Mouse (Mus musculus) adrenal gland (tissue): Measurements from ENCODE around the gene Mgl2.
"Not testable (repeated sequence)": the region's sequence is repeated elsewhere in the genome, so short reads cannot be mapped to it uniquely, and the experiment has no call there.

ENCODE experiments used
- intact Hi-C: fragments of 180-260 bp; cut with DNase I; formaldehyde crosslinking; loops from one replicate; pipeline ENCODE4 v1.15.1; 2025
- long read RNA-seq, 2 experiments: library from polyadenylated mRNA; unstranded; transcript quantifications; one replicate each; pipeline ENCODE4 v2.0.0; 2020; ENCODE audit warnings: borderline replicate concordance in 1 of 2; ENCODE audit not compliant: insufficient replicate concordance in 1 of 2

The Mgl2 gene
- long read RNA-seq, experiment 1, partial matches to known transcripts = 1 of 5 reads
- long read RNA-seq, experiment 1, other reads (novel, unspliced or antisense) = 0 of 5 reads
- long read RNA-seq, experiment 2, partial matches to known transcripts = 1 of 8 reads
- long read RNA-seq, experiment 2, other reads (novel, unspliced or antisense) = 2 of 8 reads

DNA sequence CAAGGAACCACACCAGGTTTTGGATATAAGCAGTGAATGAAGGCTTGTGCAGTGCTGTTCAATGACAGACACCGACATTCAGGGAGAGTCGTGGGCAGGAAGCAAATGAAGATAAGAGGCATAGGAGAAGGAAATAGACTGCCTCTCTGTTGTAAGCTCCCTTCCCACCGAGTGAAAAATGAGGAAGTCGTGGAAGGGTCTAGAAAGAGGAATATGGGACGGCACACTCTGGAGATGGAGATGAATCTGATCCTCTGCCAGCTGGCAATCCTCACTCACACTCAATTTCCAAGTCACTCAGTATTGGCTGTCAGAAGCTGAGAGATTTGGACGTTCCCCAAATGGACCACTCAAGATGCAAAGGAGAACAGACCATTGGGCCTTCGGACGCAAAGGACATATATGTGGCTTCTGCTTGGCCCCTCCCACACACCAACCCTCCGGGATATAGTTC lies at the start of gene Mgl2:
Gene Mgl2 (plus strand): TSS at position 404 of the 454 bp plus-strand sequence.
- intact Hi-C loops = no loop called here

- intact Hi-C loops = no loop called here
Observed at GRCm38 (mm10) chr11:70080803-70081590, 49.1 kb upstream of the Mgl2 start.

- intact Hi-C loops = no loop called here
Observed at GRCm38 (mm10) chr11:70084563-70084962, 45.6 kb upstream of the Mgl2 start.

DNA sequence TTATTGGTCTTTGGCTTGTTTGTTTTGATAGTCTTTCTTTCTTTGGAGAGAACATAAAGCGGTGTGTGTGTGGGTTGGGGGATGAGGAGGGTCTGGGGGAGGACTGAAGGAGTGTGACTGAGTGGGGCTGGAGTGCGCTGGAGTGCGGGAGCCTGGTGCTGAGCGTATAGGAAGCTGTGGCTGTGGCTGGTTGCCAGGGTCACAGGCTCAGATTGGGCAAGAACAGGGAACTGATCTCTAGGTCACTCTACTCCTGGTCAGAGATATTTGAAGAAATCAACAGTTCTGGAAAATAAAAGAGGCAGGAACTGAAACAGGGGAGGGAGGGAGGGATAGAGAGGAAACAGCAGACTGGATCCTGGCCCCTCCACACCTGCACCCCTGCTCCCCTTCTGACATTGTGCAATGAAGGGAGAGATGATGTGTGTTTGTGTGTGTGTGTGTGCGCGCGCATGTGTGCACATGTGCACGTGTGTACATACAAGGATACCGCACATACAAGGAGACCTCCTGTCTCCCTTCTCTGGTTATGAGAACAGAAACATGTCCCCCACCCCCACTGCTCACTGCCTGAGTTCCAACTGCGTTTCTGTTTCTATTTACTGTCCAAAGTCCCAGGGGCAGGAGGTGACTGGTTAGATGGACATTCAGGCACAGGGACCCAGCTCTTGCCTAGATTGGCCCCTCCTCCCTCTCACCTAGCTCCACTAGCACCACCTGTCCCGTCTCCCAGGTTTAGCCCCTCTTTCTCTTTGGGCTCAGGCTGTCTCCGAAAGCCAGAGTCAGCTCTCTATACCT lies 37.9 kb upstream of the Mgl2 start, which contains the start of gene Asgr2:
Gene Asgr2 (plus strand): TSS at position 659 of the 798 bp plus-strand sequence.
- intact Hi-C loops = no loop called here

DNA sequence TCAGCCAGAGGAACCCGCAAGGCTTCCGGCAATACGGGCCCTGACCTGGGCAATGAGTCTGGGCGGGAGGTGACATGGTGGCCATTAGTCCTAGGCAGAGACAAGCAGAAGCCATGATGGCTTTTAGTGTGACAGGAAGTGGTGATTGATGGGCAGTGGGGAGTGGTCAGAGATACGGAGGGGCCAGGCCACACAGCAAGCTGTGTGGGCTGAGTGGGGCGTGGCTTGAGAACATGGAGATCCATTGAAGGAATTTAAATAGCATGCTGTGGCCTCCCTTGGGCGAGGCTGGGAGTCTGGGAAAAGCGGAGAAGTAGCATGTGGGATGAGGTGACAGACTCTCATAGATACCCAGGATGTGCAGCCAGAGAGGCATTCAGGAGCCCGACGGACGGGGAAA lies 32.7 kb upstream of the Mgl2 start:
- intact Hi-C loops = no loop called here

GRCm38 (mm10) chr11:70099102-70099501 lies 31.0 kb upstream of the Mgl2 start:
- intact Hi-C loops = no loop called here

- intact Hi-C loops = no loop called here
Observed at GRCm38 (mm10) chr11:70099809-70100208, 30.3 kb upstream of the Mgl2 start.

DNA sequence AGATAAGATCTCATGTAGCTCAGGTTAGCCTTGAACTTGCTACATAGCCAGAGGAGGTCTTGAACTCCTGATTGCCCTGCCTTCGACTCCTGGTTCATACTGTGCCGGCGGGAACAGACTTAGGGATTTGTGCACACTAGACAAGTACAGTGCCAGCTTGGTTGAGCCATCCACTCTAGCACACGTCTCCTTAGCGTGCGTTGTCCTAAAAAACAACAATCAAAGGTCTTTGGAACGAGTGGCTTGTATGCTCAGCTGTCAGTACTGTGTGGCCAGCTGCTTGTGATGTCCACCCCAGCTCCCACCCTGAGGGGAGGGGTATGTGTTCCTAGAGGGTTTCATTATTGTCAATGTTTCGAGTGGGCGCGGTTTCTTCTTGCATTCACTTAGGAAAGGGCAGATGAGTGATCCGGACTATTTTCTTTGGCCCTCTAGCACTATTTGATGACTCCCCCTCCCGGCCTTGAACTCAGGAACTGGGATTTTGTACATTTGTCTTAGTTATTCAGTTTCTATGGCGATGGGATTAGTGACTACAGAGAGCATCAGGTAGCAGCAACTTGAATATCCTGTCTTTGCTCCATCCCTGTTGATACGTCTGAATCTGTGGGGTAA lies 26.3 kb upstream of the Mgl2 start:
- intact Hi-C loops = no loop called here

DNA sequence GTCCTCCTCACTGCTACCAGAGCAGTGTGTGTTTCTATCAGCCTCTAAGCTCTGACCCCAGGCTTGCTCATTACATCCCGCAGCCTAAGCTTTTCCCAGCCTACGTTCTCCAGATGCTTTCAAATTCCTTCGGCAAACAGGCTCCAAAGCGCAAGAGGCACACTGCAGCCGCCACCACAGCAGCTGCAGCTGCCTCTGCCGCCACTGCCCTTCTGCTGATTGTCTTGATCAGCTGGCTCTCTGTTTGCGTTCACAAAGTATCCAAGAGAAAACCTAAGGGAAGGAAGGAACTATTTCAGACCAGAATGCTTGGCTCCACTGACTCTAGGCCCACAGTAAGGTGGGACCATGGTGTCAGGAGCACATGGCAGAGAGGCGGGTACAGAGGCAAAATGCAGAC lies 23.0 kb upstream of the Mgl2 start:
- intact Hi-C loops = no loop called here

DNA sequence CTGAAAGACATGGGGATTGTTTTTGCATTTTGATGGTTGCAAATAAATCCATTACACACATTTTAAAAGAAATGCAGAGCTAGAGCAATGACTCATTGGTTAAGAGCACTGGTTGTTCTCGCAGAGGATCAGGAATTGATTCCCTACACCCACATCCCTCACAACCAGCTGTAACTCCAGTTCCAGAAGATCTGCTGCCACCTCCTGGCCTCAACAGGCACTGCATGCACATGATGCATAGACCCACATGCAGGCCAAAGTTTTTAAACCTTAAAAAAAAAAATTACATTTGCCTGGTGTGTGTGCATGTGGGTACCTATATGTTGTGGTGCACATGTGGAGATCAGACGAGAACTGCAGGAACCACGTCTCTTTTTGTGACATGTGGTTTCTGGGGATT lies 20.0 kb upstream of the Mgl2 start:
- intact Hi-C loops = loop anchor here (5.0 kb wide), 1 partner anchor 38 kb away; no protein-coding TSS in a partner anchor

DNA sequence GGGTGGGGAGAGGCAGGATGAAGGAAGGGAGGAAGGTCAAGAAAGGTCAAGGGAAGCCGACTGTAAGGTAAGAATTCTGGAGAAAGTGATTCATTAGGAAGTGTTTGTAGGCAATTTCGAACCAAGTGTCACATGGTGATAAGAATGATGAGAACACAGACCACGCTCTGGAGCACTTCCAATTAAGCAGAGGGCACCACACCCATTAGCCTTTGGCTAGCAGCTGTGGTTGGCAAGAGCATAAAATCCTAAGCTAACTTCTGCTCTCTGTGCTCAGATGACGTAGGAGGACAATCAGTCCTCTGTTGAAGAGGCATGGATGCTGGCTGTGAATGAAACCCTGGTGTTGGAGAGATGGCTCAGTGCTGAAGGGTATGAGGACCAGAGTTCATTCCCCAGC lies 15.6 kb upstream of the Mgl2 start:
- intact Hi-C loops = loop anchor here (5.0 kb wide), 1 partner anchor 42 kb away; no protein-coding TSS in a partner anchor

DNA sequence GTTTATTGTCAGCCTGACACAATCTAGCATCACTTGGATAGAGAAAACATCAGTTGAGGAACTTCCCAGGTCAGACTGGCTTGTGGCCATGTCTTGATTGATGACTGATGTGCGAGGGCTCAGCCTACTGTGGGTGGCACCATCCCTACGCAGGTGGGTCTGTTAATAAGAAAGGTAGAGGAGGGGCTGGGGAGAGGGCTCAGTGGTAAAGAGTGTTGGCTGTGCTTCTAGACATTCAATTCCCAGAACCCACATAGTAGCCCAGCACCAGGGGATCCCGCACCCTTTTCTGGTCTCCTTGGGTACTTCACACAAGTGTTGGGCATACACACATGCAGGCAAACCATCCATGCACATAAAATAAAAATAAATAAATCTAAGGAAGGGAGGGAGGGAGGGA lies 14.2 kb upstream of the Mgl2 start:
- intact Hi-C loops = no loop called here

GRCm38 (mm10) chr11:70135001-70135400 lies 4.9 kb downstream of the Mgl2 start:
- intact Hi-C loops = not testable (repeated sequence)

GRCm38 (mm10) chr11:70135925-70136324 lies 5.8 kb downstream of the Mgl2 start:
- intact Hi-C loops = not testable (repeated sequence)

GRCm38 (mm10) chr11:70139171-70139570 lies 9.0 kb downstream of the Mgl2 start:
- intact Hi-C loops = no loop called here

GRCm38 (mm10) chr11:70151072-70151471 lies 20.9 kb downstream of the Mgl2 start:
- intact Hi-C loops = no loop called here

DNA sequence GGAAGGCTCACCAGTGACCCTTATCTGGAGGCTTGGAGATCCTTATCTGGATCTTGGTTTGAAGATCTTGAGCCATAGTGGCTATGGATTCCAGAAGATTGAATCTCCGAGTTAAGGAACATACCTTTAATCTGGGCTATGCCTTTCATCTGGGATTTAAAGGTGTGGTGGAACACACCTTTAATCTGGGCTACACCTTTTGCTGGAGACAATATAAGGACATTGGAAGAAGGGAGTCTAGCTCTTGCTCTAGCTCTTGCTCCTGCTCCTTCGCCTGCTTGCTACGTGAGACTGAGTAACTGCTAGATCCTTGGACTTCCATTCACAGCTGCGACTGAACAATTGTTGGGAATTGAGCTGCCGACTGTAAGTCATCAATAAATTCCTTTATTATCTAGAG lies 25.8 kb downstream of the Mgl2 start, which contains the start of gene Clec10a:
Gene Clec10a (plus strand): TSS at position 301 of the 400 bp plus-strand sequence.
- intact Hi-C loops = not testable (repeated sequence)

GRCm38 (mm10) chr11:70162336-70162735 lies 32.2 kb downstream of the Mgl2 start:
- intact Hi-C loops = no loop called here

DNA sequence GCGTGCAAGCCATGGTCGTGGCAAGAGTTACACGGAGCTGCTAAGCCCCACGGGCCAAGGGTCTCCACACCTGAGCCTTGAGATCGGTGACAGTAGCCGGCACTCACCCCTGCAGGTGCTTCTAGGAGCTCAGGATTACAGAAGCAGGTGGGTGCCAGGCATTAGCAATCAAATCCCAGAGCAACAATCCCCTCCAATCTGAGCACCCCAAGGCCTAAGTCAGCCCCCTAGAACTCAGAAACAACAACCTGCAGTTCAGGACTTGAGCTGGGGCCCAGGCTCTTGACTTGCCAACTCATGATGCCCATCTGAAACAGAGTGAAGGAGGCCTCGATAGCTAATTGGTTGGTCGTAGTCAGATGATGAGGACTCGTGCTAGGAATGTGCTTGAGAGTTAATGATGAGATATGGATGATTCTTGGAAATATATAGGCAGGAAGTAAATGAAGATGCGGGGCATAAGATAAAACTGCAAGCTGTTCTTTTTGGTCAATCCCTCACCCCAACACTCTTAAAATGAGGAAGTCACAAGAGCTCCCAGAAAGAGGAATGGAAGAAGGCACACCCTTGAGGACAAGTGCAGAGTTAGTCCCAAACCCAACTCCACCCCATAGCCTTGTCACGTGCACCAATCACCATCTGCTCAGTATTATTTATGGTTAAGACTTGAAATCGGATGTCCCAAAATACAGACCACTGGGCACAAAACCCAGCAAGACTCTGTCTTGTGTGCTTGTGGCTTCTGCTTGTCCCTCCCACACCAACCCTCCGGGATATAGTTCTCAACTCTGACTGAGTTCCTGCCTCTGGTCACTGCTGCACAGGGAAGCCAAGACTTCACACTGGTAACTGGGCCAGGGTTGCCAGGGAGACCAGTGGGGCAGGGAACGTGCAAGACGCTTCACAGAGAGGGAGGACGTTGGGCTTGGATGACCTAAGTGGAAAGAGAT lies 36.1 kb downstream of the Mgl2 start:
- intact Hi-C loops = no loop called here

GRCm38 (mm10) chr11:70168136-70168535 lies 38.0 kb downstream of the Mgl2 start:
- intact Hi-C loops = no loop called here
